Mouse (Mus musculus): ENCODE measurements around the gene Faap100. TPM values are rescaled to one million over a fixed set of nuclear protein-coding genes. Genes with fewer than 3 reads are reported as not detected.
"Not testable (repeated sequence)": the region's sequence is repeated elsewhere in the genome, so short reads cannot be mapped to it uniquely, and the experiment has no call there.

The Faap100 gene
- polyA plus RNA-seq, 1 experiment: 1.2 TPM

GRCm38 (mm10) chr11:120349986-120350702, 28.4 kb downstream of the Faap100 start:
- no peaks in the 10 kb centered on the region for H3K9me3 ChIP-seq (ENCODE audit: control insufficient read depth, low read length)
- TF ChIP-seq GATA1 (IDR thresholded peaks at IDR 0.05; ENCODE audit: low read length) (no peak), TAL1 (IDR thresholded peaks at IDR 0.05; ENCODE audit: low read length) (no peak)
- peaks cover 84% of the 10 kb centered on the region for H3K4me1 ChIP-seq (ENCODE audit: control insufficient read depth)
- peaks cover 15% of the 10 kb centered on the region for H3K36me3 ChIP-seq (ENCODE audit: control insufficient read depth)
- H3K4me3 ChIP-seq (replicated peaks): peak overlapping the region; percentile 97
- H3K27me3 ChIP-seq (ENCODE audit: control insufficient read depth): peaks cover 36% of the 10 kb centered on the region

- no peak for TF ChIP-seq TAL1 (IDR thresholded peaks at IDR 0.05; ENCODE audit: low read length)
- no peak for TF ChIP-seq GATA1 (IDR thresholded peaks at IDR 0.05; ENCODE audit: low read length)
- H3K27me3 ChIP-seq (ENCODE audit: control insufficient read depth): peaks cover 36% of the 10 kb centered on the region
- H3K4me3 ChIP-seq (replicated peaks): peak overlapping the region; percentile 97
- H3K9me3 ChIP-seq (ENCODE audit: control insufficient read depth, low read length): no peaks in the 10 kb centered on the region
- peaks cover 17% of the 10 kb centered on the region for H3K36me3 ChIP-seq (ENCODE audit: control insufficient read depth)
- H3K4me1 ChIP-seq (ENCODE audit: control insufficient read depth): peaks cover 79% of the 10 kb centered on the region
These were observed 29.1 kb downstream of the Faap100 start for GRCm38 (mm10) chr11:120349371-120349985.

- peaks cover 36% of the 10 kb centered on the region for H3K27me3 ChIP-seq (ENCODE audit: control insufficient read depth)
- peak overlapping the region; percentile 97 for H3K4me3 ChIP-seq (replicated peaks)
- H3K36me3 ChIP-seq (ENCODE audit: control insufficient read depth): peaks cover 17% of the 10 kb centered on the region
- H3K4me1 ChIP-seq (ENCODE audit: control insufficient read depth): peaks cover 72% of the 10 kb centered on the region
- H3K9me3 ChIP-seq (ENCODE audit: control insufficient read depth, low read length): no peaks in the 10 kb centered on the region
- TF ChIP-seq GATA1 (IDR thresholded peaks at IDR 0.05; ENCODE audit: low read length): no peak
- no peak for TF ChIP-seq TAL1 (IDR thresholded peaks at IDR 0.05; ENCODE audit: low read length)
These were observed 29.7 kb downstream of the Faap100 start for GRCm38 (mm10) chr11:120348684-120349370.

- no peak for TF ChIP-seq GATA1 (IDR thresholded peaks at IDR 0.05; ENCODE audit: low read length)
- TF ChIP-seq TAL1 (IDR thresholded peaks at IDR 0.05; ENCODE audit: low read length): no peak
- peaks cover 65% of the 10 kb centered on the region for H3K4me1 ChIP-seq (ENCODE audit: control insufficient read depth)
These were observed 30.5 kb downstream of the Faap100 start, which contains the start of gene Actg1 for GRCm38 (mm10) chr11:120347791-120348683. Actg1 (minus strand) TSS chr11:120348542.

GRCm38 (mm10) chr11:120347301-120347700, 31.3 kb downstream of the Faap100 start:
- Histone ChIP-seq H3K9me3 (ENCODE audit: control insufficient read depth, low read length) (no peaks in the 10 kb centered on the region), H3K4me3 (replicated peaks) (peak overlapping the region; percentile 97), H3K36me3 (ENCODE audit: control insufficient read depth) (peaks cover 17% of the 10 kb centered on the region), H3K27me3 (ENCODE audit: control insufficient read depth) (peaks cover 34% of the 10 kb centered on the region), H3K4me1 (ENCODE audit: control insufficient read depth) (peaks cover 58% of the 10 kb centered on the region)
- TF ChIP-seq TAL1 (IDR thresholded peaks at IDR 0.05; ENCODE audit: low read length): no peak
- TF ChIP-seq GATA1 (IDR thresholded peaks at IDR 0.05; ENCODE audit: low read length): no peak

More at GRCm38 (mm10) chr11:120347791-120348683, 30.5 kb downstream of the Faap100 start, which contains the start of gene Actg1:
- no peaks in the 10 kb centered on the region for H3K9me3 ChIP-seq (ENCODE audit: control insufficient read depth, low read length)
- H3K27me3 ChIP-seq (ENCODE audit: control insufficient read depth): peaks cover 36% of the 10 kb centered on the region
- H3K4me3 ChIP-seq (replicated peaks): peak within 1 kb of the TSS; percentile 97
- peaks cover 17% of the 10 kb centered on the region for H3K36me3 ChIP-seq (ENCODE audit: control insufficient read depth)

- H3K4me3 ChIP-seq (replicated peaks): peak overlapping the region; percentile 49
These were observed 32.1 kb downstream of the Faap100 start for GRCm38 (mm10) chr11:120346383-120347034.

GRCm38 (mm10) chr11:120345067-120345681, 33.4 kb downstream of the Faap100 start:
- Histone ChIP-seq H3K4me3 (replicated peaks) (no peak overlapping the region), H3K27me3 (ENCODE audit: control insufficient read depth) (peaks cover 16% of the 10 kb centered on the region), H3K9me3 (ENCODE audit: control insufficient read depth, low read length) (no peaks in the 10 kb centered on the region), H3K4me1 (ENCODE audit: control insufficient read depth) (peaks cover 40% of the 10 kb centered on the region), H3K36me3 (ENCODE audit: control insufficient read depth) (peaks cover 17% of the 10 kb centered on the region)
- TF ChIP-seq GATA1 (IDR thresholded peaks at IDR 0.05; ENCODE audit: low read length) (no peak), TAL1 (IDR thresholded peaks at IDR 0.05; ENCODE audit: low read length) (no peak)

More at GRCm38 (mm10) chr11:120346383-120347034, 32.1 kb downstream of the Faap100 start:
- Histone ChIP-seq H3K4me1 (ENCODE audit: control insufficient read depth) (peaks cover 51% of the 10 kb centered on the region), H3K36me3 (ENCODE audit: control insufficient read depth) (peaks cover 17% of the 10 kb centered on the region), H3K27me3 (ENCODE audit: control insufficient read depth) (peaks cover 29% of the 10 kb centered on the region)
- H3K9me3 ChIP-seq (ENCODE audit: control insufficient read depth, low read length): not testable (repeated sequence)

Data from erythroblast, embryonic 14.5 days (primary cell).